Mouse (Mus musculus) embryonic facial prominence, embryonic 11.5 days (tissue): ENCODE data around the gene Actl11. TPM values are rescaled to one million over a fixed set of nuclear protein-coding genes. Genes with fewer than 3 reads are reported as not detected.

ENCODE experiments used
- ATAC-seq: fragments of 200-750 bp; cut with Nextera tagmentation; replicated peaks from 2 replicates; pipeline ENCODE4 v1.8.0; 2017; ENCODE audit warnings: low read depth; ENCODE audit not compliant: insufficient number of reproducible peaks, low FRiP score, low TSS enrichment
- DNase-seq: peaks from one replicate; pipeline ENCODE4 v3.0.0-alpha.2; 2015; ENCODE audit warnings: low spot score
- H3K27ac ChIP-seq: fragments of 300-500 bp; sonication (generic); replicated peaks from 2 replicates; pipeline ENCODE4 v1.5.1; 2014; ENCODE audit warnings: mild to moderate bottlenecking, low read depth, low read length, control low read depth
- H3K27me3 ChIP-seq: fragments of 300-500 bp; sonication (generic); 2 replicates; pipeline ENCODE4 v1.6.1; 2014; ENCODE audit warnings: mild to moderate bottlenecking, low read length, moderate library complexity, mixed read lengths; ENCODE audit not compliant: control insufficient read depth, insufficient read depth
- H3K36me3 ChIP-seq: fragments of 300-500 bp; sonication (generic); replicated peaks from 2 replicates; pipeline ENCODE4 v1.6.1; 2014; ENCODE audit warnings: low read depth, mild to moderate bottlenecking, low read length, moderate library complexity, mixed read lengths; ENCODE audit not compliant: control insufficient read depth, insufficient read depth
- H3K4me1 ChIP-seq: fragments of 300-500 bp; sonication (generic); 2 replicates; pipeline ENCODE4 v1.6.1; 2014; ENCODE audit warnings: low read length, mixed read lengths; ENCODE audit not compliant: control insufficient read depth, insufficient read depth
- H3K4me2 ChIP-seq: fragments of 300-500 bp; sonication (generic); 2 replicates; pipeline ENCODE4 v1.6.1; 2014; ENCODE audit warnings: low read depth, mild to moderate bottlenecking, control low read depth, low read length, moderate library complexity
- H3K4me3 ChIP-seq: fragments of 300-500 bp; sonication (generic); 2 replicates; pipeline ENCODE4 v1.5.1; 2014; ENCODE audit warnings: low read depth, low read length, control low read depth
- H3K9ac ChIP-seq: fragments of 300-500 bp; sonication (generic); replicated peaks from 2 replicates; pipeline ENCODE4 v1.6.1; 2014; ENCODE audit warnings: mild to moderate bottlenecking, control low read depth, low read length
- H3K9me3 ChIP-seq: fragments of 300-500 bp; sonication (generic); replicated peaks from 2 replicates; pipeline ENCODE4 v1.6.1; 2016; ENCODE audit warnings: mild to moderate bottlenecking, low read length, inconsistent platforms, mixed read lengths; ENCODE audit not compliant: control insufficient read depth
- WGBS: fragments of 180-500 bp; shearing (Covaris S2); extraction: QIAGEN DNeasy Blood & Tissue Kit; methylation state at CpG from one replicate; pipeline ENCODE4 v1.1.7; 2014; 5-methylcytosine and 5-hydroxymethylcytosine counted together
- polyA plus RNA-seq: library from polyadenylated mRNA; unstranded; fragments of >200 nt; fragmentation: Nextera tagmentation; extraction: Ambion mirVana; gene quantifications from 2 replicates; pipeline ENCODE4 v1.2.1, GENCODE M21; 2014

Gene Actl11
- polyA plus RNA-seq, 1 experiment from 2014 or later, result not detected

DNA sequence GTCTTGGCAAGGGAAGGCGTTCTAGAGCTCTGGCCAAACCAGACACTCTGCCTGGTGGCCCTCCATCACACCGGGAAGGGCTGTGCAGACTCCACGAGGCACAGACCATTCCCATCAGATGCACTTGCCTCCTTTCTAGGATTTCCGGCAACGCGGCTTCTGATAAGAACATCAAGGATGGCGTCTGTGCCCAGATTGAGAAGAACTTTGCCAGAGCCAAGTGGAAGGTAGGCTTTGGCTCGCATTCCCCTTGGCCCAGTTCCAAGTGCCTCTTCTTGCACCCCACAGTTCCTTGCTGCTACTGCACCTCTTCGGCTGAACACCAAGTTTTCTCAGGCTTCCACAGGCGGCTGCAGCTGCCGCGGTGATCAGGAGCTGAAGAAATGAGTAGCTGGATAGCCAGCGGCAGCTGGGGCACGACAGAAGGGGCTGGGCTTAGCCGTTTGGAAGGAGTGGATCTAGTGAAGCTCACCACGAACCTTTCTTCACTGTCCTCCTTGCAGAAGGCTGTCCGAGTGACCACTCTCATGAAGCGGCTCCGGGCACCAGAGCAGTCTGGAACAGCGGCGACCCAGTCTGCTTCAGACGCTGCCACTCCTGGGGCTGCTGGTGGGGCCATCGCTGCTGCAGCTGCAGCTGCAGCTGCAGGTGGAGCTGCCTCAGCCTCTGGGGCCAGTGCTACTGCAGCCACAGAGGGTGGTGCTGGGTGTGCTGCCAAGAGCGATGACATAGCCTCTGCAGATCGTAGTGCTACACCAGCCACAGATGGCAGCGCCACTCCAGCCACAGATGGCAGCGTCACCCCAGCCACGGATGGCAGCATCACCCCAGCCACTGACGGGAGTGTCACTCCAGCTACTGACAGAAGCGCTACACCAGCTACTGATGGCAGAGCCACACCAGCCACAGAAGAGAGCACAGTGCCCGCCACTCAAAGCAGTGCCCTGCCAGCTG lies 19.2 kb downstream of the Actl11 start:
- Histone ChIP-seq H3K4me2 (no peak overlapping the region), H3K9ac (no peak overlapping the region), H3K4me3 (no peak overlapping the region), H3K36me3 (no peaks in the 10 kb centered on the region), H3K27me3 (no peaks in the 10 kb centered on the region), H3K27ac (no peak overlapping the region), H3K9me3 (no peaks in the 10 kb centered on the region), H3K4me1 (no peaks in the 10 kb centered on the region; the same call in 1 of the 2 replicates)
- DNase-seq (no peak), ATAC-seq (no peak)
- WGBS, result 91% methylated on average over 31 of the region's 31 CpGs

DNA sequence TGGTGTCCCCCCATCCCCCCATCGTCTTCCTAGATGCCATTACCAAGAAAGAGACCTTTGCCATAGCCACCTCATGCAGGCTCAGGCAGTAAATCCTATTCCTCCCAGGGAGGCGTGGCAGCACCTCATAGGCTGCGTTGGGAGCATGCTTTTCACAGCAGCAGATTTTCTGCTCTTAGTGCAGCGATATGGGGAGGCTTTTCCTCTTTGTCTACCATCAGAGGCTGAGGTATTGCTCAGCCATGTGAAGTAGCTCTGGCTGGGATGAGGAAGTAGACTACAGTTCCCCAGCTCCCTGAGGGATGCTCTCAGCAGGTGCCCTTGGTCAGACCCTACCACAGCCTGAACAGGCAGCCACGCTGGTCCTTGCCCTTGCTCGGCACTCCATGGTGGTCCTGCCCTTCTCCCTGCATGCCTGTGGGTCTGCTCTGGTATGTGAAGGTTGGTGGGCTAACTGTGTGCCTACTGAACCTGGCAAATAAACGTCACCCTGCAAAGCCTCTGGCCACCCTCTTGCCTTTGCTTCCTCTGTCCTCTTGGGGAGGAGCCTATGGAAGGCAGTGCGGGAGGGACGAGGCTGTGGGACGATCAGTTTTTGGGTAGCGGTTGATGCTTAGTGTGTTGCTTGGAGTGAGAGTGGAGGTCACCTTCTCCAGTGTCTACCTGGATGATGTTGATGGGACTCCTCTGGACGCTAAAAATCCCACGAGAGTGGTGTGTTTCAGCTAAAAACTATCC lies 21.1 kb downstream of the Actl11 start:
- no peak overlapping the region for H3K4me2 ChIP-seq
- ATAC-seq (no peak), DNase-seq (no peak)
- H3K4me1 ChIP-seq, result no peaks in the 10 kb centered on the region; the same call in 1 of the 2 replicates
- no peaks in the 10 kb centered on the region for H3K36me3 ChIP-seq
- WGBS, result 73% methylated on average over 13 of the region's 13 CpGs
- H3K4me3 ChIP-seq, result no peak overlapping the region
- no peak overlapping the region for H3K9ac ChIP-seq
- H3K9me3 ChIP-seq, result no peaks in the 10 kb centered on the region
- no peak overlapping the region for H3K27ac ChIP-seq
- no peaks in the 10 kb centered on the region for H3K27me3 ChIP-seq

DNA sequence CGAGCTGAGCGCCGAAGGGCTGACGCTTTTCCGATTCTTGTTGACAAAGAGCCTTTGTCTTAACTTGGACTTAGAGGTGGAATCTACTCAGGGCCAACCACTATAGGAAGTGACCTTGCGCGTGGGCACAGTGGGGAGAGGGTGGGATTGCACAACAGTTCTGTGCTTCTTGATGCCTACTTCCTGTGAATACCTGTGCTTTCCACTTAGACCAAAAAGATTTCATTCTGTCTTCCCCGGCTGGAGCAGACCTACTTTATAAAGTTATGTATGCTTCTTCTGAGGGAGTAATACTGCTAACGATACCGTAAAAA lies 21.6 kb downstream of the Actl11 start, which contains the start of gene Traip:
Gene Traip, plus strand, starts transcription at position 215 of the 314 bp plus-strand sequence.
- Histone ChIP-seq H3K27ac (no peak within 1 kb of the TSS), H3K27me3 (no peaks in the 10 kb centered on the region), H3K9ac (peak within 1 kb of the TSS; percentile 67), H3K4me1 (no peaks in the 10 kb centered on the region; the same call in 1 of the 2 replicates), H3K9me3 (no peaks in the 10 kb centered on the region), H3K4me2 (peak within 1 kb of the TSS; percentile 82), H3K4me3 (peak within 1 kb of the TSS; percentile 81), H3K36me3 (no peaks in the 10 kb centered on the region)
- 81% methylated on average over 10 of the region's 10 CpGs for WGBS
- no peak for ATAC-seq
- no peak for DNase-seq

DNA sequence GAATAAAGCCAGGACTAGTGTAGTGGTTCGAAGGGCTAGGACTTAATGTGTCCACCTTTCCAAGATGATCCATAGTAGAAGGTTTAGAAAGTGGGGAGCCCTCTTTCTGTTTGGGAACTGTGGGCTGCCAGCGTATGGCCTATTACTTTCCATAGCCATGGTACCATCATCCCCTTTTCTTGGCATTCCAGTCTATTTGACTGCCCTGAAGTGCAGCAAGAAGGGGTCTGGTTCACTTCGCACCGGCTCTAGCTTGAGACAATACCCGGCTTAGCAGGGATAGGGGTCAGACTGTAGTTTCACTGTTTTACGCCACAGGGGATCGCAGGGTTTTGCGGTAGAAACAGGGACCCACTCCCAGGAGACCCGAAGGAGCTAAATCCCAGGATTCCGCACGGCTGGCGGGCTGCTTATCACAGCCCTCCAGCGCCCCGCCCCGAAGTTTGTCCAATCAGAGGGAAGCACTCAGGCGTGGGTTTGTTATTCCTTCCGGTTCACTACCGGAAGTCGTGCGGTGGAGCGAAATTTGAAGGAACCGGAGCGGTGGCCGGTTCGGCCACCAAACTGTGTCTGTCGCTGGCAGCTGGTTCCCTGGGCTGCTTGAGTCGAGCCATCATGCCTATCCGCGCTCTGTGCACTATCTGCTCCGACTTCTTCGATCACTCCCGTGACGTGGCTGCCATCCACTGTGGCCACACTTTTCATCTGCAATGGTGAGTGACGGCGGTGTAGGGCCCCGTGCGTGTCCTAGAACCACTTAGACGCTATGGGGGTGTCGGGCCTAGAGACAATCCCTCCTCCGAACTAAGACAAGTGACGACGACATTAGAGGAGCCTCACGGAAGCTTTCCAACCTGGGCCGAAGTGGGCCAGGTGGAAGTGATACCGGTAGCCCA lies 22.4 kb downstream of the Actl11 start:
- Histone ChIP-seq H3K27ac (no peak overlapping the region), H3K27me3 (no peaks in the 10 kb centered on the region), H3K36me3 (no peaks in the 10 kb centered on the region), H3K4me1 (no peaks in the 10 kb centered on the region; the same call in 1 of the 2 replicates), H3K9ac (peak overlapping the region; percentile 67), H3K4me3 (peak overlapping the region; percentile 81), H3K9me3 (no peaks in the 10 kb centered on the region), H3K4me2 (peak overlapping the region; percentile 82)
- WGBS, result 13% methylated on average over 45 of the region's 45 CpGs
- peak; percentile 87 for ATAC-seq
- peak; percentile 95 for DNase-seq

DNA sequence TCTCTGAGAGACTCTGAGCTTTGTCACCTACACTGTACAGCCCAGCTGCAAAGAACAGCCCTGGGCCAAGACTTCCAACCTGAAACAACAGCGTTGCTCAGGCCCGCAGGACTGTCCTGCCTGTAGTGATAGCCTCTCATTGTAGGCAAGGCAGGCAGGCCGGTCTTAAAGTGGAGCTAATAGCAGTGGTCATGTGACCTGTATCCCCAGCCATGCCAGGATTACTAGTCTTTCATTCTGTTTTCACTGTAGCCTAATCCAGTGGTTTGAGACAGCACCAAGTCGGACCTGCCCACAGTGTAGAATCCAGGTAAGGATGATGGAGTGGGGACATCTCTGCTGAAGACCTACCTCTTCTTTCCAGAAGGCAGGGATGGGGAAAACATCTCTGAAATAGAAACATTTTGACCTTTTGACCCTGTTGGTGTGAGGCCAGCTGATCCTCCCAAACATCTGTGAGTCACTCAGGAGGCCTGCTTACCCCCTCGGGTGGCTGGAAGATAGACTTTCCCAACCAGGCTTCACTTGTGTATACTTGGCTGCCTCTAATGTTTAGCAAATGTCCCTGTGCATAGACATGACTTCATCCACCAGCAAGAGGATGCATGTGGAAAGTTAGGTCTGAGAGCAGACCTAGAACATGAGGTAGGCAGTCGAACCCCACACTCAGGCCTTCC lies 27.5 kb downstream of the Actl11 start:
- H3K27me3 ChIP-seq, result no peaks in the 10 kb centered on the region
- ATAC-seq, result no peak

DNA sequence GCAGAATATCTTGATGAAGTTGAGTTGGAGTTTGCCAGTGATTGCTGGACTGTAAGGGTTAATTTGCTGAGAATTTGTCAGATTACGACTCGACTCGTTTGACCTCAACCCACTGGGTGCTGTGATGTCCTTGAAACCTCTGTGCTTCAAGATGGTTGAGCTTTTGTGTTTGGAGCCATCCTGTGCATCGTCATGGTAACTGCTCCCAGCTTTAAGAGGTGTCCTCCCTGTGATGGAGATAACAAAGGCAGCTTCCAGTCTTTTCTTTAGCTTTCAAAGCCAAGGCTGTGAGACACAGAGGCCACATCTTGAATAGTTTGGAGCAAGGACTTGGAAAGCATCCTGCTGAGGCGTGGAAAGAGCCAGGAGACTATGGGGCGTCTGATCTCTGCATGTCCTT lies 28.9 kb downstream of the Actl11 start:
- Histone ChIP-seq H3K4me3 (no peak overlapping the region), H3K9ac (no peak overlapping the region), H3K4me1 (no peaks in the 10 kb centered on the region), H3K27ac (no peak overlapping the region), H3K36me3 (peaks cover 2% of the 10 kb centered on the region), H3K4me2 (no peak overlapping the region), H3K9me3 (no peaks in the 10 kb centered on the region), H3K27me3 (no peaks in the 10 kb centered on the region)
- WGBS, result 61% methylated on average over 6 of the region's 6 CpGs
- no peak for ATAC-seq
- DNase-seq, result no peak

More for the DNA sequence above, 27.5 kb downstream of the Actl11 start:
- H3K9ac ChIP-seq, result no peak overlapping the region
- WGBS, result 83% methylated on average over 6 of the region's 6 CpGs
- H3K4me2 ChIP-seq, result no peak overlapping the region
- H3K9me3 ChIP-seq, result no peaks in the 10 kb centered on the region
- H3K4me1 ChIP-seq, result no peaks in the 10 kb centered on the region; the same call in 1 of the 2 replicates
- no peak overlapping the region for H3K4me3 ChIP-seq
- H3K36me3 ChIP-seq, result peaks cover 2% of the 10 kb centered on the region
- no peak overlapping the region for H3K27ac ChIP-seq
- no peak for DNase-seq

DNA sequence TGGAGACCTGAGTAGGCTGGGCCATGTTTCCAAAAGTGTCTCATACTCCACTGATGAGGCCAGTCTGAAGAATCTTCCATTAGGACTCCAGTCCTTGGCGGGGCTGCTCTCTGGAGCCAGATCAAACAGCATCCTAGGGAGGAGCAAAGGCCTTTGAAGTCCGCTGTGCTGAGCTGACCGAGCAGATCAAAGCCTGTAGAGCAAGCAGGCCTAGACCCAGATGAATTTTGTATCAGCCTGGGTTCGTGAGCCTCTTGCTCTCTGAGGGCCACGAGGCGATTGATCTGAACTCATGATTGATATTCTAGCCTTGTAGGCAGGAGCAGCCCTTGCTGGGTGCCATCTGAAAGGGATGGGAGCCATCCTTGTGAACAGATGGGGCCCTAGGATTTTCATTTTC lies 31.6 kb downstream of the Actl11 start:
- no peak for ATAC-seq
- no peak overlapping the region for H3K27ac ChIP-seq
- no peak overlapping the region for H3K4me3 ChIP-seq
- no peaks in the 10 kb centered on the region for H3K27me3 ChIP-seq
- DNase-seq, result no peak
- peaks cover 2% of the 10 kb centered on the region for H3K36me3 ChIP-seq
- H3K4me1 ChIP-seq, result no peaks in the 10 kb centered on the region
- 76% methylated on average over 6 of the region's 6 CpGs for WGBS
- no peak overlapping the region for H3K9ac ChIP-seq
- no peaks in the 10 kb centered on the region for H3K9me3 ChIP-seq
- H3K4me2 ChIP-seq, result no peak overlapping the region
